Mouse (Mus musculus) E14TG2a.4 (cell line): ENCODE measurements at regions not wholly inside any gene's neighbourhood (a gene's known extent, or its start where the extent isn't known, plus 50 kb on each side); places are given as distances from the start of the nearest gene placed in this dataset.

Experiments
- CTCF ChIP-seq: conservative IDR thresholded peaks from 2 replicates; pipeline ENCODE4 v1.5.1; 2014; ENCODE audit warnings: low read length
- POU5F1 ChIP-seq: IDR thresholded peaks from 2 replicates; pipeline ENCODE4 v1.6.1; 2014; ENCODE audit warnings: low read length, borderline replicate concordance

- TF ChIP-seq CTCF (no peak), POU5F1 (no peak)
Observed at GRCm38 (mm10) chr12:115193482-115194103, 853.9 kb upstream of the Zfp386 start.
